Mouse (Mus musculus): ENCODE results near the gene Iba57. TPM values are rescaled to one million over a fixed set of nuclear protein-coding genes. Genes with fewer than 3 reads are reported as not detected.

Iba57 gene
- polyA plus RNA-seq (2012; rRNA removed; ENCODE audit: low replicate concordance), result 8.6 and 9.0 TPM in 2 replicates

GRCm38 (mm10) chr11:59163255-59164236, at the start of gene Iba57:
Iba57 (minus strand) TSS chr11:59163739.

GRCm38 (mm10) chr11:59208153-59208831, 44.8 kb upstream of the Iba57 start, which contains the start of gene 2310033P09Rik:
2310033P09Rik (plus strand) TSS chr11:59208321.

GRCm38 (mm10) chr11:59202081-59202995, 38.8 kb upstream of the Iba57 start, which contains the start of gene Mrpl55:
Mrpl55 (plus strand) TSS chr11:59202486.

GRCm38 (mm10) chr11:59192059-59192386, 28.5 kb upstream of the Iba57 start, which contains the start of gene Guk1:
Guk1 (minus strand) TSS chr11:59192212.

GRCm38 (mm10) chr11:59182864-59183331, 19.4 kb upstream of the Iba57 start, which contains the start of gene Gjc2:
Gjc2 (minus strand) TSS chr11:59183213.

GRCm38 (mm10) chr11:59135904-59136452, 27.6 kb downstream of the Iba57 start, which contains the start of gene Obscn:
Obscn (minus strand) TSS chr11:59136402.

Other genes starting within 250 kb of the Iba57 start
- gene Btnl10, start 245.8 kb downstream of the Iba57 start, polyA plus RNA-seq (2012; rRNA removed; ENCODE audit: low replicate concordance), result not detected in 2 replicates
- 171 and 270 TPM in 2 replicates for gene Rnf187, start 224.8 kb downstream of the Iba57 start, polyA plus RNA-seq (2012; rRNA removed; ENCODE audit: low replicate concordance)
- 1.5 and 3.2 TPM in 2 replicates for gene Hist3h2ba, start 214.8 kb downstream of the Iba57 start, polyA plus RNA-seq (2012; rRNA removed; ENCODE audit: low replicate concordance)
- gene Hist3h2a, start 209.1 kb downstream of the Iba57 start, polyA plus RNA-seq (2012; rRNA removed; ENCODE audit: low replicate concordance), result 8.0 and 11.6 TPM in 2 replicates
- gene Trim17, start 209.1 kb downstream of the Iba57 start, polyA plus RNA-seq (2012; rRNA removed; ENCODE audit: low replicate concordance), result 0.08 and 0.09 TPM in 2 replicates
- gene Trim11, start 185.6 kb downstream of the Iba57 start, polyA plus RNA-seq (2012; rRNA removed; ENCODE audit: low replicate concordance), result 22.8 and 25.2 TPM in 2 replicates
- 0.83 and 1.4 TPM in 2 replicates for gene Obscn, start 27.3 kb downstream of the Iba57 start, polyA plus RNA-seq (2012; rRNA removed; ENCODE audit: low replicate concordance)
- 6.8 and 8.6 TPM in 2 replicates for gene Gjc2, start 19.5 kb upstream of the Iba57 start, polyA plus RNA-seq (2012; rRNA removed; ENCODE audit: low replicate concordance)
- 176 and 182 TPM in 2 replicates for gene Guk1, start 28.5 kb upstream of the Iba57 start, polyA plus RNA-seq (2012; rRNA removed; ENCODE audit: low replicate concordance)
- 47.1 and 64.4 TPM in 2 replicates for gene Mrpl55, start 38.7 kb upstream of the Iba57 start, polyA plus RNA-seq (2012; rRNA removed; ENCODE audit: low replicate concordance)
- gene 2310033P09Rik, start 44.6 kb upstream of the Iba57 start, polyA plus RNA-seq (2012; rRNA removed; ENCODE audit: low replicate concordance), result 9.3 and 15.0 TPM in 2 replicates
- gene Arf1, start 64.5 kb upstream of the Iba57 start, polyA plus RNA-seq (2012; rRNA removed; ENCODE audit: low replicate concordance), result 533 and 842 TPM in 2 replicates
- not detected in 2 replicates for gene Wnt3a, start 127.0 kb upstream of the Iba57 start, polyA plus RNA-seq (2012; rRNA removed; ENCODE audit: low replicate concordance)
- gene Wnt9a, start 143.2 kb upstream of the Iba57 start, polyA plus RNA-seq (2012; rRNA removed; ENCODE audit: low replicate concordance), result 1.3 and 1.6 TPM in 2 replicates
- not detected in 2 replicates for gene Prss38, start 211.9 kb upstream of the Iba57 start, polyA plus RNA-seq (2012; rRNA removed; ENCODE audit: low replicate concordance)